Mouse (Mus musculus): ENCODE measurements around the gene Auts2. TPM values are rescaled to one million over a fixed set of nuclear protein-coding genes. Genes with fewer than 3 reads are reported as not detected.

Gene Auts2
- total and polyA plus RNA-seq, 2 experiments from 2014 or later = 35.2 to 57.5 TPM

GRCm38 (mm10) chr5:132509464-132509885 is 33.7 kb downstream of the Auts2 start:
- H3K4me3 ChIP-seq (ENCODE audit: low read depth, low read length) = no peak overlapping the region
- H3K4me1 ChIP-seq (ENCODE audit: insufficient read depth, low read length) = no peaks in the 10 kb centered on the region
- WGBS = 26% methylated on average over 9 of the region's 9 CpGs

GRCm38 (mm10) chr5:132504893-132505292 is 38.3 kb downstream of the Auts2 start:
- H3K9me3 ChIP-seq (ENCODE audit: low read length) = no peaks in the 10 kb centered on the region
- no peak for TF ChIP-seq CTCF (IDR thresholded peaks at IDR 0.05)
- no peak for DNase-seq (ENCODE audit: low spot score)
- ATAC-seq (ENCODE audit: low FRiP score) = no peak
- H3K4me3 ChIP-seq (ENCODE audit: low read depth, low read length) = no peak overlapping the region
- no peak overlapping the region for H3K9ac ChIP-seq (replicated peaks; ENCODE audit: low read length, poor library complexity, severe bottlenecking)
- H3K4me2 ChIP-seq (ENCODE audit: low read depth, low read length, poor library complexity, severe bottlenecking) = no peak overlapping the region
- no peaks in the 10 kb centered on the region for H3K27me3 ChIP-seq (ENCODE audit: insufficient read depth, low read length)
- H3K4me1 ChIP-seq (ENCODE audit: insufficient read depth, low read length) = no peaks in the 10 kb centered on the region
- no peaks in the 10 kb centered on the region for H3K36me3 ChIP-seq (ENCODE audit: insufficient read depth, low read length)
- WGBS = 93% methylated on average over 1 of the region's 1 CpGs
- H3K27ac ChIP-seq (ENCODE audit: low read depth, low read length) = no peak overlapping the region

More at GRCm38 (mm10) chr5:132509464-132509885, 33.7 kb downstream of the Auts2 start:
- Histone ChIP-seq H3K9me3 (ENCODE audit: low read length) (no peaks in the 10 kb centered on the region), H3K27me3 (ENCODE audit: insufficient read depth, low read length) (no peaks in the 10 kb centered on the region), H3K27ac (ENCODE audit: low read depth, low read length) (no peak overlapping the region), H3K36me3 (ENCODE audit: insufficient read depth, low read length) (no peaks in the 10 kb centered on the region), H3K9ac (replicated peaks; ENCODE audit: low read length, poor library complexity, severe bottlenecking) (no peak overlapping the region), H3K4me2 (ENCODE audit: low read depth, low read length, poor library complexity, severe bottlenecking) (peak overlapping the region; percentile 26; the same call in 1 of the 2 replicates)
- TF ChIP-seq CTCF (IDR thresholded peaks at IDR 0.05) = no peak
- no peak for ATAC-seq (ENCODE audit: low FRiP score)
- peak; percentile 44 for DNase-seq (ENCODE audit: low spot score)

- Histone ChIP-seq H3K9me3 (ENCODE audit: low read length) (no peaks in the 10 kb centered on the region), H3K36me3 (ENCODE audit: insufficient read depth, low read length) (no peaks in the 10 kb centered on the region), H3K4me3 (ENCODE audit: low read depth, low read length) (no peak overlapping the region), H3K4me2 (ENCODE audit: low read depth, low read length, poor library complexity, severe bottlenecking) (no peak overlapping the region), H3K4me1 (ENCODE audit: insufficient read depth, low read length) (no peaks in the 10 kb centered on the region), H3K27ac (ENCODE audit: low read depth, low read length) (no peak overlapping the region), H3K27me3 (ENCODE audit: insufficient read depth, low read length) (no peaks in the 10 kb centered on the region), H3K9ac (replicated peaks; ENCODE audit: low read length, poor library complexity, severe bottlenecking) (no peak overlapping the region)
- peak; percentile 21 for TF ChIP-seq CTCF (IDR thresholded peaks at IDR 0.05)
- 96% methylated on average over 2 of the region's 2 CpGs for WGBS
- ATAC-seq (ENCODE audit: low FRiP score) (no peak), DNase-seq (ENCODE audit: low spot score) (no peak)
Measured at GRCm38 (mm10) chr5:132503431-132503830, 39.7 kb downstream of the Auts2 start.

DNA sequence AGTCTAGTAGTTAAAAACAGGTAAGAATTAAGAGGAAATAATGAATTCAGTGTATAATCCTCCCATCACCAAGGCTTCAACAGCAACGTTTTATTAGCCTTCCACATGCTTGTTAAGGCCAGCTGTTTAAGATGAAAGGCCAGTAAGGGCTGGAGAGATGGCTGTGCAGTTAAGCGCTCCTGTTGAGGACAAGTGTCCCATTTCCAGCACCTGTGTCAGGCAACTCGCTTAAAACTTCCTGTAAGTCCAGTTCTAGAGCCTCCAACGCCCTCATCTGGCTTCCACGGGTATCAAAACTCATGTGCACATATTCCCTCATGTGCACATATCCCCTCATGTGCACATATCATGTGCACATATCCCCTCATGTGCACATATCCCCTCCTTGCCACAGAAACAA is 41.1 kb downstream of the Auts2 start:
- Histone ChIP-seq H3K27ac (ENCODE audit: low read depth, low read length) (no peak overlapping the region), H3K4me2 (ENCODE audit: low read depth, low read length, poor library complexity, severe bottlenecking) (no peak overlapping the region), H3K4me3 (ENCODE audit: low read depth, low read length) (no peak overlapping the region), H3K9me3 (ENCODE audit: low read length) (no peaks in the 10 kb centered on the region), H3K27me3 (ENCODE audit: insufficient read depth, low read length) (no peaks in the 10 kb centered on the region), H3K36me3 (ENCODE audit: insufficient read depth, low read length) (no peaks in the 10 kb centered on the region), H3K9ac (replicated peaks; ENCODE audit: low read length, poor library complexity, severe bottlenecking) (no peak overlapping the region), H3K4me1 (ENCODE audit: insufficient read depth, low read length) (no peaks in the 10 kb centered on the region)
- ATAC-seq (ENCODE audit: low FRiP score) (no peak), DNase-seq (ENCODE audit: low spot score) (no peak)
- TF ChIP-seq CTCF (IDR thresholded peaks at IDR 0.05) = no peak
- WGBS = 31% methylated on average over 5 of the region's 5 CpGs

DNA sequence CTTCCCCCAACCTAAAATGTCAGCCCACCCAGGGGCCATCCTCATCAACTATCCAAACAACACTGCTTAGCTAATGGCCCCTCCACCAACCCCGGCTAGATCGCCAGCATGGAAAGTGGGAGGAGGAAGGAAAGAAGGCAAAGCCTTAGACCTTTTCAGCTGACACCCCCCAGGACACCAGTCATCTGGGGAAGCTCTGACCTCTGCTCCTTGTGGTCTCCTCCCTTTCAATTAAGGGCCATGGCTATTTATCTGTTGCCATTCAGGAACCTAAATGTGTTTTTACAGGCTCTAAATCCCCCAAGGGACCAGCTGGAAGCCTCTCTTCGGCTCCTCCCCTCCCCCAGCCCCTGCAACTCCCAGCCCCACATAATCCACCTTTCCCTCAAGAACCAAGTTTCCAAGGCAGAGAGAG is 42.3 kb downstream of the Auts2 start:
- Histone ChIP-seq H3K4me2 (ENCODE audit: low read depth, low read length, poor library complexity, severe bottlenecking) (no peak overlapping the region), H3K4me3 (ENCODE audit: low read depth, low read length) (no peak overlapping the region), H3K27me3 (ENCODE audit: insufficient read depth, low read length) (no peaks in the 10 kb centered on the region), H3K36me3 (ENCODE audit: insufficient read depth, low read length) (no peaks in the 10 kb centered on the region), H3K27ac (ENCODE audit: low read depth, low read length) (no peak overlapping the region), H3K4me1 (ENCODE audit: insufficient read depth, low read length) (no peaks in the 10 kb centered on the region), H3K9ac (replicated peaks; ENCODE audit: low read length, poor library complexity, severe bottlenecking) (no peak overlapping the region), H3K9me3 (ENCODE audit: low read length) (no peaks in the 10 kb centered on the region)
- DNase-seq (ENCODE audit: low spot score) (no peak), ATAC-seq (ENCODE audit: low FRiP score) (no peak)
- 34% methylated on average over 3 of the region's 3 CpGs for WGBS
- no peak for TF ChIP-seq CTCF (IDR thresholded peaks at IDR 0.05)

DNA sequence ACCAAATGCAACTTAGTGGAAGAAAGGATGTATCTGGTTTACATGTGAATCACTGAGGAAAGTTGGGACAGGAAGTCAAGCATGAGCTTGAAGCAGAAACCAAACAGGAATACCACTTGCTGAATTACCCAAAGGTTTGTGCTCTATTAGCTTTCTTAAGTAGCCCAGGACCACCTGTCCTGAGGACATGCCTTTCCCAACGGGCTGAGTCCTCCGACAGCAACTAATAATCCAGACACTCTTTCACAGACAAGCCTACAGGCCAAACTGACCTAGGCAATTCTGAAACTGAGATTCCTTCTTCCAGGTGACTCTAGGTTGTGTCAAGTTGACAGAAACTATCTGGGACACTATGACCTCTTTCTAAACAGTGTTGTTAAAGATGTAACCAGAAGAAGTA is 44.2 kb downstream of the Auts2 start:
- Histone ChIP-seq H3K27me3 (ENCODE audit: insufficient read depth, low read length) (no peaks in the 10 kb centered on the region), H3K27ac (ENCODE audit: low read depth, low read length) (no peak overlapping the region), H3K4me2 (ENCODE audit: low read depth, low read length, poor library complexity, severe bottlenecking) (no peak overlapping the region), H3K9ac (replicated peaks; ENCODE audit: low read length, poor library complexity, severe bottlenecking) (no peak overlapping the region), H3K9me3 (ENCODE audit: low read length) (no peaks in the 10 kb centered on the region), H3K4me3 (ENCODE audit: low read depth, low read length) (no peak overlapping the region), H3K4me1 (ENCODE audit: insufficient read depth, low read length) (no peaks in the 10 kb centered on the region), H3K36me3 (ENCODE audit: insufficient read depth, low read length) (no peaks in the 10 kb centered on the region)
- WGBS = 68% methylated on average over 2 of the region's 2 CpGs
- ATAC-seq (ENCODE audit: low FRiP score) (no peak), DNase-seq (ENCODE audit: low spot score) (no peak)
- TF ChIP-seq CTCF (IDR thresholded peaks at IDR 0.05) = no peak

Data from midbrain, postnatal 0 days (tissue).